Mouse (Mus musculus): ENCODE measurements around the gene Metrn. TPM values are rescaled to one million over a fixed set of nuclear protein-coding genes. Genes with fewer than 3 reads are reported as not detected.

Metrn gene
- 8.6 and 9.2 TPM in 2 replicates for polyA plus RNA-seq (2014; fragmentation: Nextera tagmentation; extraction: Ambion mirVana)

GRCm38 (mm10) chr17:25796951-25797369 is at the start of gene Metrn:
Metrn (minus strand) TSS chr17:25797136.
- ATAC-seq (replicated peaks; ENCODE audit: low FRiP score, low TSS enrichment, low read depth) (peak; percentile 74), DNase-seq (ENCODE audit: low spot score) (peak; percentile 92)
- WGBS, result under 1% methylated on average over 31 of the region's 35 CpGs
- H3K27me3 ChIP-seq (replicated peaks; ENCODE audit: control insufficient read depth, insufficient read depth, low read length), result peaks cover 4% of the 10 kb centered on the region; the same call in 1 of the 2 replicates
- peak within 1 kb of the TSS; percentile 86 for H3K4me3 ChIP-seq (ENCODE audit: low read depth, low read length)
- H3K9me3 ChIP-seq (ENCODE audit: control insufficient read depth, low read length), result no peaks in the 10 kb centered on the region
- H3K9ac ChIP-seq (ENCODE audit: low read length), result peak within 1 kb of the TSS; percentile 66
- no peaks in the 10 kb centered on the region for H3K36me3 ChIP-seq (ENCODE audit: control insufficient read depth, insufficient read depth, low read length)
- peaks cover 24% of the 10 kb centered on the region for H3K4me1 ChIP-seq (replicated peaks; ENCODE audit: control insufficient read depth, insufficient read depth, low read length)
- H3K4me2 ChIP-seq (ENCODE audit: low read length), result peak within 1 kb of the TSS; percentile 96
- H3K27ac ChIP-seq (ENCODE audit: low read depth), result peak within 1 kb of the TSS; percentile 47

- Histone ChIP-seq H3K9me3 (ENCODE audit: control insufficient read depth, low read length) (no peaks in the 10 kb centered on the region), H3K36me3 (ENCODE audit: control insufficient read depth, insufficient read depth, low read length) (peaks cover 63% of the 10 kb centered on the region), H3K27ac (ENCODE audit: low read depth) (peak within 1 kb of the TSS; percentile 70), H3K4me3 (ENCODE audit: low read depth, low read length) (peak within 1 kb of the TSS; percentile 78), H3K4me1 (replicated peaks; ENCODE audit: control insufficient read depth, insufficient read depth, low read length) (peaks cover 12% of the 10 kb centered on the region), H3K4me2 (ENCODE audit: low read length) (peak within 1 kb of the TSS; percentile 87), H3K27me3 (replicated peaks; ENCODE audit: control insufficient read depth, insufficient read depth, low read length) (no peaks in the 10 kb centered on the region), H3K9ac (ENCODE audit: low read length) (peak within 1 kb of the TSS; percentile 81)
- WGBS, result 1% methylated on average over 21 of the region's 21 CpGs
- peak; percentile 95 for ATAC-seq (replicated peaks; ENCODE audit: low FRiP score, low TSS enrichment, low read depth)
- DNase-seq (ENCODE audit: low spot score), result peak; percentile 96
Observed at GRCm38 (mm10) chr17:25844396-25844901, 47.5 kb upstream of the Metrn start, which contains the start of gene Rhot2. Rhot2 (minus strand) TSS chr17:25844851.

GRCm38 (mm10) chr17:25843636-25844395 is 46.9 kb upstream of the Metrn start:
- Histone ChIP-seq H3K27me3 (replicated peaks; ENCODE audit: control insufficient read depth, insufficient read depth, low read length) (no peaks in the 10 kb centered on the region), H3K27ac (ENCODE audit: low read depth) (peak overlapping the region; percentile 70), H3K36me3 (ENCODE audit: control insufficient read depth, insufficient read depth, low read length) (peaks cover 67% of the 10 kb centered on the region), H3K4me1 (replicated peaks; ENCODE audit: control insufficient read depth, insufficient read depth, low read length) (peaks cover 12% of the 10 kb centered on the region), H3K9me3 (ENCODE audit: control insufficient read depth, low read length) (no peaks in the 10 kb centered on the region), H3K4me3 (ENCODE audit: low read depth, low read length) (peak overlapping the region; percentile 78), H3K9ac (ENCODE audit: low read length) (peak overlapping the region; percentile 81), H3K4me2 (ENCODE audit: low read length) (peak overlapping the region; percentile 87)
- ATAC-seq (replicated peaks; ENCODE audit: low FRiP score, low TSS enrichment, low read depth), result no peak; the same call in 1 of the 2 replicates
- WGBS, result 3% methylated on average over 37 of the region's 38 CpGs
- DNase-seq (ENCODE audit: low spot score), result no peak

GRCm38 (mm10) chr17:25843122-25843521 is 46.2 kb upstream of the Metrn start:
- ATAC-seq (replicated peaks; ENCODE audit: low FRiP score, low TSS enrichment, low read depth), result no peak
- 90% methylated on average over 4 of the region's 4 CpGs for WGBS
- Histone ChIP-seq H3K9ac (ENCODE audit: low read length) (peak overlapping the region; percentile 81), H3K4me2 (ENCODE audit: low read length) (peak overlapping the region; percentile 87), H3K9me3 (ENCODE audit: control insufficient read depth, low read length) (no peaks in the 10 kb centered on the region), H3K4me3 (ENCODE audit: low read depth, low read length) (peak overlapping the region; percentile 78), H3K27ac (ENCODE audit: low read depth) (no peak overlapping the region), H3K27me3 (replicated peaks; ENCODE audit: control insufficient read depth, insufficient read depth, low read length) (no peaks in the 10 kb centered on the region), H3K36me3 (ENCODE audit: control insufficient read depth, insufficient read depth, low read length) (peaks cover 66% of the 10 kb centered on the region), H3K4me1 (replicated peaks; ENCODE audit: control insufficient read depth, insufficient read depth, low read length) (peaks cover 12% of the 10 kb centered on the region)
- DNase-seq (ENCODE audit: low spot score), result no peak

GRCm38 (mm10) chr17:25842509-25842908 is 45.6 kb upstream of the Metrn start:
- no peak for ATAC-seq (replicated peaks; ENCODE audit: low FRiP score, low TSS enrichment, low read depth)
- no peak overlapping the region for H3K4me3 ChIP-seq (ENCODE audit: low read depth, low read length)
- H3K36me3 ChIP-seq (ENCODE audit: control insufficient read depth, insufficient read depth, low read length), result peaks cover 65% of the 10 kb centered on the region

GRCm38 (mm10) chr17:25841117-25841880 is 44.4 kb upstream of the Metrn start, which contains the start of gene Gm20683:
Gm20683 (minus strand) TSS chr17:25841763.
- no peak for DNase-seq (ENCODE audit: low spot score)
- ATAC-seq (replicated peaks; ENCODE audit: low FRiP score, low TSS enrichment, low read depth), result no peak
- Histone ChIP-seq H3K27me3 (replicated peaks; ENCODE audit: control insufficient read depth, insufficient read depth, low read length) (no peaks in the 10 kb centered on the region), H3K4me2 (ENCODE audit: low read length) (no peak within 1 kb of the TSS), H3K4me1 (replicated peaks; ENCODE audit: control insufficient read depth, insufficient read depth, low read length) (peaks cover 19% of the 10 kb centered on the region), H3K9me3 (ENCODE audit: control insufficient read depth, low read length) (no peaks in the 10 kb centered on the region), H3K4me3 (ENCODE audit: low read depth, low read length) (no peak within 1 kb of the TSS), H3K9ac (ENCODE audit: low read length) (no peak within 1 kb of the TSS), H3K27ac (ENCODE audit: low read depth) (no peak within 1 kb of the TSS), H3K36me3 (ENCODE audit: control insufficient read depth, insufficient read depth, low read length) (peaks cover 58% of the 10 kb centered on the region)
- WGBS, result 96% methylated on average over 22 of the region's 22 CpGs

More at GRCm38 (mm10) chr17:25842509-25842908, 45.6 kb upstream of the Metrn start:
- Histone ChIP-seq H3K4me1 (replicated peaks; ENCODE audit: control insufficient read depth, insufficient read depth, low read length) (peaks cover 12% of the 10 kb centered on the region), H3K9ac (ENCODE audit: low read length) (no peak overlapping the region), H3K27ac (ENCODE audit: low read depth) (no peak overlapping the region), H3K27me3 (replicated peaks; ENCODE audit: control insufficient read depth, insufficient read depth, low read length) (no peaks in the 10 kb centered on the region), H3K4me2 (ENCODE audit: low read length) (no peak overlapping the region), H3K9me3 (ENCODE audit: control insufficient read depth, low read length) (no peaks in the 10 kb centered on the region)
- no peak for DNase-seq (ENCODE audit: low spot score)
- WGBS, result 79% methylated on average over 3 of the region's 3 CpGs

- no peak overlapping the region for H3K27ac ChIP-seq (ENCODE audit: low read depth)
- WGBS, result 94% methylated on average over 6 of the region's 6 CpGs
- DNase-seq (ENCODE audit: low spot score), result no peak
- no peak for ATAC-seq (replicated peaks; ENCODE audit: low FRiP score, low TSS enrichment, low read depth)
- H3K36me3 ChIP-seq (ENCODE audit: control insufficient read depth, insufficient read depth, low read length), result peaks cover 52% of the 10 kb centered on the region
- H3K4me1 ChIP-seq (replicated peaks; ENCODE audit: control insufficient read depth, insufficient read depth, low read length), result peaks cover 23% of the 10 kb centered on the region
- H3K9me3 ChIP-seq (ENCODE audit: control insufficient read depth, low read length), result no peaks in the 10 kb centered on the region
- no peak overlapping the region for H3K4me2 ChIP-seq (ENCODE audit: low read length)
- H3K27me3 ChIP-seq (replicated peaks; ENCODE audit: control insufficient read depth, insufficient read depth, low read length), result no peaks in the 10 kb centered on the region
- H3K4me3 ChIP-seq (ENCODE audit: low read depth, low read length), result no peak overlapping the region
- no peak overlapping the region for H3K9ac ChIP-seq (ENCODE audit: low read length)
Observed at GRCm38 (mm10) chr17:25840519-25840918, 43.6 kb upstream of the Metrn start.

DNA sequence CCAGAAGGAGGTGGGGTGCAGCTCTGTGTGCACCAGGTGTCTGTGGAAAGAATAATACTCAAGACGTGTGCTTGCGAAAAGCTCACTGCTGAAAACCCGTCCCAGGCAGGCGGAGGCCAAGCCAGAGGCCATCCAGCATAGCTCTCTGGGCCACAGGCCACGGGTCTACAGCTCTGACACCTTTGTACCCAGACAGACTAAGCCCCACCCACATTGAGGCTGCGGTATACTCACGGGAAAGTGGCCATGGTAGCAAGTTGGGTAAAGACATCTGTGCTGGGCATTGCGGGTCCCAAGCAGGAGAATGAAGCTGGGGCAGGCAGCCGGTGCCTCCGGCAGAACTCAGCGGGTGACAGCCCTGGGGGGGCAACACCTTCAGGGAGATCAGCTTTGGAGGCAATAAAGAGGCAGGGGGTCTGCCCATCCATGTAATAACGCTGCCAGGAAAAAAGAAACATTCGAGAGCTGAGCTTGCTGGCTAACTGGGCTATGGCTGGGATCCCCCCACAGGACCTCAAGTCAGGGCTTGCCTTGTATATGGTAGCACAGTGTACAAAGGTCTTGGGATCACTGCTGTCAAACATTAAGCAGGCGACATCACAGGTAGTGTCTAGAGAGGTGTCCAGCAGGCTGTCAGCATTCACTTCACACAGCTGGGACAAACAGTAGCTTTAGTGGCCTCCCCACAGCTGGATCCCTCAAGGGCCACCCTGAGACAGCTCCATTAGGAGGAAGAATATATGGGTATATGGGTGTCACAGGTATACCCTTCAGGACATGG is 42.7 kb upstream of the Metrn start:
- Histone ChIP-seq H3K4me3 (ENCODE audit: low read depth, low read length) (no peak overlapping the region), H3K9me3 (ENCODE audit: control insufficient read depth, low read length) (no peaks in the 10 kb centered on the region), H3K36me3 (ENCODE audit: control insufficient read depth, insufficient read depth, low read length) (peaks cover 55% of the 10 kb centered on the region), H3K9ac (ENCODE audit: low read length) (no peak overlapping the region), H3K4me2 (ENCODE audit: low read length) (no peak overlapping the region), H3K4me1 (replicated peaks; ENCODE audit: control insufficient read depth, insufficient read depth, low read length) (peaks cover 23% of the 10 kb centered on the region), H3K27ac (ENCODE audit: low read depth) (no peak overlapping the region), H3K27me3 (replicated peaks; ENCODE audit: control insufficient read depth, insufficient read depth, low read length) (no peaks in the 10 kb centered on the region)
- no peak for DNase-seq (ENCODE audit: low spot score)
- ATAC-seq (replicated peaks; ENCODE audit: low FRiP score, low TSS enrichment, low read depth), result no peak
- 85% methylated on average over 14 of the region's 14 CpGs for WGBS

Data from intestine, embryonic 14.5 days (tissue).